Comparison of ENCODE assay signal across 10 mouse cellular contexts in the genomic region with DNA sequence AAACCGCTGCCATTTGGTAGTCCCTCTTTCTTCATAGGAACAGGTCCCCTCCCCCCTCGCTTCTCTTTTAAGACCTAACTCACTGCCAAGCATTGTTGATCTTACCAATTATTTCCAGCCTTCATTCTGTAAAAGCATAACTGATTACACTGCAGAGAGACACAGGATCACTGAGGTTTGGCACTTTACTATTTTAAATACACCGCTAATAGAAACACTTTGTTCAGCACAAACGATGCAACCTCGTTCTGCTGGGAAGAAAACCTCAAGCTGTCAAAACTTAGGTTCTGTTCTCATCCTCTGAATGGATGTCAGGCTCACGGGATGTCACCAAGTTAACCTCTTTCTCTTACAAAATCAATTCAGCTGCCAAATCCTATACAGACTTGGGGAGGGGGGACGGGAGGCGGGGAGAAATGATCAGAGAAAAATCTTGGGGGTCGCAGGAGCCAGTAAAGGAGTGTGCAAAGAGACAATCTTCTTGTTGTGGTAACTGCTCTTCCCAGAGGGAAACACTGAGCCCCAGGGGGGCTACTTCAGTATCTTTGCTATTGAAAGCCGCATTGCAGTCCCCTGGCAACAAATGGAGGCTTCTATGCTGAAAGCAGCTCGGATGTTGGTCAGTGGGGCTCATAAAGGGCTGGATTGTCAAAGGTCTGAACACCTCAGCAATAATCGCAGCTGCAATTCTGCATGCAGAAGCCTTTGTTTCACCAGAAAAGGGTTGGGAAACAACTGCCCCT. TPM values are rescaled to one million over a fixed set of nuclear protein-coding genes. Genes with fewer than 3 reads are reported as not detected.
DNase-seq lines count a peak whose midpoint lies in the region; ATAC-seq and TF ChIP-seq lines count a peak whose summit lies in the region.
"Had no signal": no experiment of that assay in that cellular context is flagged by ENCODE, and none has a peak within 500 bp of the region (broad histone marks: within the 10 kb centered on the region; RNA-seq: fewer than 3 reads in every experiment).

No protein-coding gene starts in this region.

- no peaks in the 10 kb centered on the region for H3K4me1 ChIP-seq in lung, postnatal 0 days (ENCODE audit: insufficient read depth, low read depth, low read length)
- peaks cover 7% of the 10 kb centered on the region; the same call in 1 of the 2 replicates for H3K4me1 ChIP-seq in limb, embryonic 12.5 days (replicated peaks)
- H3K4me1 ChIP-seq in stomach, postnatal 0 days (replicated peaks; ENCODE audit: control insufficient read depth, insufficient read depth) = no peaks in the 10 kb centered on the region
- H3K4me1 ChIP-seq: megakaryocyte, embryonic 14.5 days had no signal

- no peaks in the 10 kb centered on the region for H3K27me3 ChIP-seq in lung, postnatal 0 days (replicated peaks; ENCODE audit: insufficient read depth, low read length)
- no peaks in the 10 kb centered on the region for H3K27me3 ChIP-seq in limb, embryonic 12.5 days
- H3K27me3 ChIP-seq in stomach, postnatal 0 days (ENCODE audit: control insufficient read depth, insufficient read depth, low read length) = no peaks in the 10 kb centered on the region

- H3K4me2 ChIP-seq in lung, postnatal 0 days (replicated peaks; ENCODE audit: low read depth, low read length) = peak overlapping the region; percentile 37
- peak overlapping the region; percentile 56 for H3K4me2 ChIP-seq in limb, embryonic 12.5 days
- peak overlapping the region; percentile 35 for H3K4me2 ChIP-seq in stomach, postnatal 0 days (replicated peaks; ENCODE audit: low read depth)

- no peak for TF ChIP-seq EP300 in lung, postnatal 0 days (IDR thresholded peaks at IDR 0.05)
- TF ChIP-seq EP300 in stomach, postnatal 0 days (optimal IDR thresholded peaks at IDR 0.05) = no peak

- H3K36me3 ChIP-seq in lung, postnatal 0 days (ENCODE audit: insufficient read depth, low read length) = no peaks in the 10 kb centered on the region
- no peaks in the 10 kb centered on the region for H3K36me3 ChIP-seq in limb, embryonic 12.5 days
- H3K36me3 ChIP-seq in stomach, postnatal 0 days (ENCODE audit: control insufficient read depth, insufficient read depth, low read length) = no peaks in the 10 kb centered on the region

- H3K4me3 ChIP-seq in lung, postnatal 0 days (ENCODE audit: low read depth, low read length) = peak overlapping the region; percentile 12; the same call in 1 of the 2 replicates
- H3K4me3 ChIP-seq in limb, embryonic 12.5 days (replicated peaks) = peak overlapping the region; percentile 24
- H3K4me3 ChIP-seq in stomach, postnatal 0 days (ENCODE audit: low read depth, low read length) = no peak overlapping the region
- H3K4me3 ChIP-seq: erythroblast, embryonic 14.5 days; megakaryocyte, embryonic 14.5 days had no signal

- H3K27ac ChIP-seq in lung, postnatal 0 days (ENCODE audit: low read length) = no peak overlapping the region
- no peak overlapping the region for H3K27ac ChIP-seq in limb, embryonic 12.5 days
- H3K27ac ChIP-seq in stomach, postnatal 0 days (replicated peaks) = no peak overlapping the region

- ATAC-seq in lung, postnatal 0 days = no peak
- ATAC-seq in limb, embryonic 12.5 days (ENCODE audit: insufficient number of reproducible peaks, insufficient read depth, low FRiP score, low TSS enrichment, low read depth) = no peak
- no peak for ATAC-seq in stomach, postnatal 0 days (ENCODE audit: low FRiP score, low TSS enrichment)
- ATAC-seq in erythroblast, adult 5-6 weeks (replicated peaks; ENCODE audit: low FRiP score, poor library complexity, severe bottlenecking) = no peak

- no peak overlapping the region for H3K9ac ChIP-seq in lung, postnatal 0 days (replicated peaks; ENCODE audit: low read depth)
- H3K9ac ChIP-seq in limb, embryonic 12.5 days (replicated peaks) = peak overlapping the region; percentile 42
- H3K9ac ChIP-seq in stomach, postnatal 0 days (ENCODE audit: low read length) = no peak overlapping the region

- H3K9me3 ChIP-seq in lung, postnatal 0 days (ENCODE audit: low read length) = no peaks in the 10 kb centered on the region
- H3K9me3 ChIP-seq in limb, embryonic 12.5 days = no peaks in the 10 kb centered on the region
- no peaks in the 10 kb centered on the region for H3K9me3 ChIP-seq in stomach, postnatal 0 days (ENCODE audit: control insufficient read depth, low read length)
- H3K9me3 ChIP-seq: megakaryocyte, embryonic 14.5 days had no signal

- WGBS in lung, postnatal 0 days = 17% methylated on average over 12 of the region's 12 CpGs
- 11% methylated on average over 12 of the region's 12 CpGs for WGBS in limb, embryonic 12.5 days
- WGBS in stomach, postnatal 0 days = 13% methylated on average over 12 of the region's 12 CpGs

- peak; percentile 51 to 62 for DNase-seq in cerebellum, postnatal 10 days
- DNase-seq in cerebellum, adult 9-11 months = no peak
- no peak for DNase-seq in lung, postnatal 0 days (ENCODE audit: low spot score)
- DNase-seq in lung, postnatal 4 days = no peak
- DNase-seq in stomach, postnatal 0 days (ENCODE audit: low spot score) = no peak
- no peak for DNase-seq in adrenal gland, adult 2 months

- TF ChIP-seq CTCF in lung, postnatal 0 days (IDR thresholded peaks at IDR 0.05) = no peak
- no peak for TF ChIP-seq CTCF in stomach, postnatal 0 days (IDR thresholded peaks at IDR 0.05; ENCODE audit: low read depth)

RNA-seq across cellular contexts. Expression of a gene that starts 30.9 kb away (rescaled TPM):
- 78.1 and 86.8 TPM in 2 replicates for polyA plus RNA-seq in lung, postnatal 0 days (2015; fragmentation: Nextera tagmentation; extraction: Ambion mirVana)
- polyA plus RNA-seq in limb, embryonic 12.5 days (2016; fragmentation: Nextera tagmentation; extraction: Ambion mirVana) = 125 TPM in 2 replicates
- 47.0 and 47.7 TPM in 2 replicates for polyA plus RNA-seq in stomach, postnatal 0 days (2015; fragmentation: Nextera tagmentation; extraction: Ambion mirVana)
- total RNA-seq in adrenal gland, adult 2 months (2021) = 100 to 1,000 TPM; 132 to 155 TPM
- 31.4 and 35.9 TPM in 2 replicates for polyA plus RNA-seq in adrenal gland, adult 2 months (2012; rRNA removed)
- 1.5 and 14.8 TPM in 2 replicates for total RNA-seq in erythroblast, adult 5-6 weeks (2015; ENCODE audit: low replicate concordance)
- total RNA-seq in erythroblast, adult 5-6 weeks (2017; ENCODE audit: low replicate concordance) = 12.3 and 18.8 TPM in 2 replicates

Comparison
In these comparisons a context has a peak if more than half of its experiments do, and no peak if none do; other contexts are left out.
1. DNase-seq: peak in cerebellum, postnatal 10 days (2 of 2); none in cerebellum, adult 9-11 months (single experiment), lung, postnatal 0 days (single experiment), lung, postnatal 4 days (0 of 2), stomach, postnatal 0 days (single experiment) and adrenal gland, adult 2 months (single experiment).
2. Peak in every context shown above with its lines, with median percentiles within 50 percentile points of each other: H3K4me2 ChIP-seq.